Mouse (Mus musculus): ENCODE measurements around the gene Ell2.

Gene Ell2

GRCm38 (mm10) chr13:75733594-75734161, 27.1 kb downstream of the Ell2 start:
- no peak for DNase-seq

DNA sequence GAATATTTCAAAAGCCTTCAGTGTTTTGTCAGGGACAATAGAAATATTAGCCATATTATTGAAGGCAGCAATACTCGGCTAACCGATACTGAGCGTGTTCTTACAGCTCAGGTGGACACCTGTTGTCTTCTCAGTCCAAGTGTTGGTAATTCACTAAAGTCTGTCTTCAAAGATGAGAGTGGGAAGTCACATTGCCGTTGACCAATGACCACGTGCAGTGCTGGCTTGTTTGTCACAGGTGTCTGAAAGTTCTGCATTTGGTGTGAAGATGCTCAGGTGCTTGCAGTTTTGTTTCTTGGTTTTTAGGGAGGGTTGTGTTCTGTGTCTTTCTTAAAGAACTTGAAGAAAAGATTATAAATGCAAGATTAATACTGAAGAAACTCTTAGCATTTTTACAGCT, 27.7 kb downstream of the Ell2 start:
- no peak for DNase-seq

DNA sequence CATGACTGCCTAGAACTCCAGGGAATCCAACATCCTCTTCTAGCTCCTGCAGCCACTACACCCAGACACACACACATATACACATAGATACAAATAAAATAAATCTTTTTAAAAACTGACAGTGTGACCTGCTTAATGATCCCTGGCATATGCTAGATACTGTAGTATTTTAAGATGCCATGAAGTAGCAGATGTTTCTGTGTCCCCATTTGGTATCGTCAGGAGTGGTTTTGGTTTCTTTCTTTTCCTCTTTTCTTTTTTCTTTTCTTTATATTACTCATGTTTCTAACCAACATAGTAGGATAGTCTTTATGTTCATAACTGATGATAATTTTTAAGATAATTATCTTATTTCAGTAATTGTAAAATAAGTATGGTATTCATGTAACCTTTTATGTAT, 29.0 kb downstream of the Ell2 start:
- DNase-seq = no peak

DNA sequence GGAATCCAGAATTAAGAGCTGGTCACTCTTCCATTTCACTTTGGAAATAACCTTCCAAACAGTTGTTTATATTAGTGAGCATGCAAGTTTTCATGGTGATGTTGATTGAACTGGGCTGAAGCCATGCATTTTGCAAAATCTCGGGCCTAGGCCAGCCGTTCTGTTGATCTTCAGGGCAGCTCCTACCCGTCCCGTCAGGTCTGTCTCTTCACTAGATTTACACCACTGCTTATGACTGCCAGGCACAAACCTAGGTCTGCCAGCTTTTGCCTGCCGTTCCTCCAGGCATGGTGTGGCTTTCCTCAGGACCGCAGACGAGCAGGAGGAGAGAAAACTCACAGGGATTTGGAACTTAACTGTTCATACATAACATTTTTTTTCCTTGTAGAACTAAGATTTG, 31.4 kb downstream of the Ell2 start:
- no peak for DNase-seq

- DNase-seq = no peak
These were observed 32.0 kb downstream of the Ell2 start for GRCm38 (mm10) chr13:75738536-75738935.

GRCm38 (mm10) chr13:75738957-75739356, 32.4 kb downstream of the Ell2 start:
- DNase-seq = no peak

GRCm38 (mm10) chr13:75740018-75740417, 33.5 kb downstream of the Ell2 start:
- no peak for DNase-seq

DNA sequence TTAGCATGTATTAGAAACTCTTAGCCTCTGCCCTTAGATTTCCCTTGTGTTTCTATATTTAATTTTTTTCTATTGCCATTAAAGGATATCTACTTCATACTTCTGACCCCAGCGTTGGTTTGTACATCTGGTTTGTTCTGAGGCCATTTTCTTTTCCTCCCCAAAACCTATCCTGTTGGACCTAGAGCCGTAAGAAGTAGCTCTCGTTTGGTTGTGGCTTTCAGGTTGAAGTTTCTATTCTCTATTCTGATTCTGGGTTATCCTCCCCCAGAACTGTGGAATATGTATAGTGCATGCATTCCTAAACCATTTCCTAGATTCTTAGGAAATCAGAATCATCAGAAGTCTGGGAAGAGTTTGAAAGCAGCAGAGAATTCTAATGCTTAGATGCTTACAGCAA, 34.6 kb downstream of the Ell2 start:
- no peak for DNase-seq

DNA sequence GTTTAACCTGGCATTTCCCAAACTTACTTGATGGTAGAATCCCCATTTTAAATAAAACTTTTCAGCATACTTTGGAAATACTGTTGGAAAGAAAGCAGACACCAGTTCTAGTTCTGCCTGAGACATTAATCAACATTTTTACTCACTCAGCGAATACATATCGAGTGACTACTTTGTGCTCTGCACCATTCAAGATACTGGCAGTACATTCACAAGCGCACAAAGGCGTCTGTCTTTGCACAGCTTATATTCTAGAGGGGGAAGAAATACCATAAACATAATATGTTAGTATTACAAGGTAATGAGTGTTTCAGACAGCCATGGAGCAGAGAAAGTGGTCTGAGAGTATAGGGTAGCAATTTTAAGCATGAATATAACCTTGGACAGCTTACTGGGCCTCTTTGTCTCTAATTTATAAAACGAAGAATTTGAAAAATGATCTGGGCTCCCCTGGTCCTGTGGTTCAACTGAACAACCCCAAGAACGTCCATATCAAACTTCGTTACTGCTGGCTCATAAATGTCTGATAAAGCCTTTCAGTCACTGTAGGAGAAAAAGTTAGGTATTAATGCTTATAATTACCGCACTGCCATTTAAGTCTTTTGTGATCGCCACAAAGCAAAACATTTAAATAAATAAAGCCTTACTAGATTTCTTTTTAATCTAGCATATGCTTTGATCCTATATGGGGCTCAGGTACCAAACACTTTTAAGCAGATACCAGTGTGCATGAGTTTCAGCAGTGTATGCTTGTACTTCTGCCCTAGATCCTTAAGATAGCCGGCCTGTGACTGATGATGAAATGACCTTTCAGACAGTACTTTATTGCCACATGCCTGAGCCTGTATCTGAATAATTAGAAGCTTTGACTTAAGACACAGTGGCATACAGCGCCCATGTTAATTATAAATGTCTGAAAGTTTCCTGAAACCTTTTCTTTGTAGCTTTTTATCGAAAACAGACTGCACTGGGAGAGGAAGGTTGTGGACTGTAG, 35.5 kb downstream of the Ell2 start:
- DNase-seq = no peak

GRCm38 (mm10) chr13:75742970-75743369, 36.4 kb downstream of the Ell2 start:
- DNase-seq = no peak

GRCm38 (mm10) chr13:75744065-75744464, 37.5 kb downstream of the Ell2 start:
- DNase-seq = no peak

- DNase-seq = no peak
These were observed 38.8 kb downstream of the Ell2 start for GRCm38 (mm10) chr13:75745328-75745727.

- DNase-seq = no peak
These were observed 40.7 kb downstream of the Ell2 start for GRCm38 (mm10) chr13:75747265-75747664.

DNA sequence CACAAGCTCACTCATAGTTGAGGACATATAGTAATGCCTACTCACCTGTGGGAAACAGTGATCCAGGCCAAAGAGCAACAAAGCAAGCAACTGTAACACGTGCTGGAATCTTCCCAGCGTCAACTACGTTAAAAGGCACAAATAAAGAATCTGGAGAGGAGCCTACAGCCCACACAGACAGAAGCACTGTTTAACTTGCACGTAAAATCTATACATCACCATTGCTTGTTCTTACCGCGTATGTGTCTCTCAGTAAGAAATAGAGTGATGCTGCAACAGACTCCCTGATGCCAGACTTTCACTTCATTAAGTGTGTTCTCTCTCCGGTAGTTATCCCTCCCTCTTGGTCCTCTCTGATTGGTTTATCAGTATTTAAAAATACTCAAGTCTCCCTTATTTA, 42.1 kb downstream of the Ell2 start:
- no peak for DNase-seq

- DNase-seq = no peak
These were observed 44.2 kb downstream of the Ell2 start for GRCm38 (mm10) chr13:75750785-75751184.

GRCm38 (mm10) chr13:75752216-75752938, 45.8 kb downstream of the Ell2 start:
- peak; percentile 77 to 78 for DNase-seq

GRCm38 (mm10) chr13:75754398-75754797, 47.8 kb downstream of the Ell2 start:
- no peak for DNase-seq

DNA sequence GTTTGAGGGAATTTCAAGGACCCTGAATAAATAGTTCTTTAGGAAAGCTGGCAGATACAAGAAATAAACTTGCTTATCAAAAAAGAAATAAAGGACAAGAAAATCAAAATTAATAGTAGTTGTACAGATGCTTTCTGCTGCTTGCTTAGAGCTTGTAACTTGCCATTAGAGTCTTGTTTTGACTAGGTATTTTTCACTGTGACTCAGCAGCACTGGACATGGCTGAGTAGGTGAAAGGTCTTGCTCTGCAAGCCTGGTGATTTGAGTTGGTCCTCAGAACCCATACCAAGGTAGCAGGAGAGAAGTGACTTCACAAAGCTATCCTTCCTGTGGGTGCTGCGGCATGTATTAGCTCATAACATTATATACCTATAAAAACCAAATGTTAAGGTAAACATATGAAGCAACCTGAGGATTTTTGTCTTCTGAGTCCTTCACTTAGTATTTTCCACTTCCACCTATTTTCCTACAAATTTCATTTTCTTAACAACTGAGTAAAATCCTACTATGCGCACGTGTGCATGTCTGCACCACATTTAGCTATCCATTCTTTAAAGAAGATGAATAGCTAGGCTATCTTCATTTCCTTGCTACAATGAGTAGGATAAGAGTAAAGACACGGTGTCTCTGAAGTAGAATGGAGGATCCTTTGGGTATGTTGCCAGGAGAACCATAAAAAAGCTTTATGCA, 54.4 kb downstream of the Ell2 start:
- no peak for DNase-seq

DNA sequence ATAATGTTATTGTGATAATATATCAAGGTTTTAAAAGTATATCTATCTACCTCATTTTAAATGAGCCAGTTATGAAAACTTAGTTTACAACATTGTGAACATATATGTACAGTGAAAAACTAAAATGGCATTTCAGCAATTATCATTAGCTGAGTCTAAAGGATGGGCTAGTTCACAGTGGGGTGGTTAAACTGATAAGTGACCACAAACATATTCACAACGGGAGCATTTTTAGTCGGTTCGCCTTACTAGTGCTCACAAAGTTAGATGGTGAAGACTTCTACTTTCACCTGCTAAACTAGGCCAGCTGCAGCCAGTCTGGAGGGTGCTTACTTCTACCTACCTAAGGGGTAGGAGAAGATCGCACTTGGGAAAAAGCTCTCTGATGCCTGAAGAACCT, 56.2 kb downstream of the Ell2 start:
- no peak for DNase-seq

GRCm38 (mm10) chr13:75763280-75763679, 56.7 kb downstream of the Ell2 start:
- DNase-seq = no peak

- no peak for DNase-seq
These were observed 59.2 kb downstream of the Ell2 start for GRCm38 (mm10) chr13:75765742-75766141.

- no peak for DNase-seq
These were observed 59.7 kb downstream of the Ell2 start for GRCm38 (mm10) chr13:75766238-75766637.

DNA sequence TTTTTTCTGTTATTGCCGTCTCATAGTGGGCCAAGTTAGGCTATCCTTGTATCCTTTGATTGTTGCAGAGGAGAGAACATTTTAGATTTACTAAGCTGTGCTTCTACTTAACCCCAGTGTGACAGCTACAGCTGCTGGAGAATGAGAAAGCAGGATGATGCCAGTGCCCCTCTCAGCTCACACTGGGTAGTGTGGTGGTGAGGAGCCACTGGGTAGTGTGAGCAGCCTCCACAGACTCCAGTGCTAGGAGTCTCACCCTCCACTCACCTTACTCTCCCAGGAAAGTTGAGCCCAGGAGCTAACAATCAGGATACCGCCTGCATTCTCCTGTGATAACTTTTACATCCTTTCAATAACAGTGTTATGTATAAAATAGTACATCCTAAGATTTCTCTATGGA, 60.4 kb downstream of the Ell2 start:
- DNase-seq = no peak

Data from cerebellum, postnatal 36 days (tissue).